Mouse (Mus musculus) forebrain, embryonic 15.5 days (tissue): ENCODE results near the gene Gpat3. TPM values are rescaled to one million over a fixed set of nuclear protein-coding genes. Genes with fewer than 3 reads are reported as not detected.

Source experiments
- ATAC-seq: fragments of 200-750 bp; cut with Nextera tagmentation; replicated peaks from 2 replicates; pipeline ENCODE4 v1.8.0; 2017; ENCODE audit warnings: mild to moderate bottlenecking, moderate TSS enrichment, moderate library complexity
- H3K27ac ChIP-seq: fragments of 300-500 bp; sonication (generic); replicated peaks from 2 replicates; pipeline ENCODE4 v1.5.1; 2015; ENCODE audit warnings: mild to moderate bottlenecking, inconsistent platforms
- H3K27me3 ChIP-seq: fragments of 300-500 bp; sonication (generic); 2 replicates; pipeline ENCODE4 v1.6.1; 2015; ENCODE audit warnings: inconsistent platforms
- H3K36me3 ChIP-seq: fragments of 300-500 bp; sonication (generic); 2 replicates; pipeline ENCODE4 v1.6.1; 2015; ENCODE audit warnings: mild to moderate bottlenecking, inconsistent platforms
- H3K4me1 ChIP-seq: fragments of 300-500 bp; sonication (generic); 2 replicates; pipeline ENCODE4 v1.6.1; 2015; ENCODE audit warnings: inconsistent platforms
- H3K4me2 ChIP-seq: fragments of 300-500 bp; sonication (generic); replicated peaks from 2 replicates; pipeline ENCODE4 v1.6.1; 2015; ENCODE audit warnings: mild to moderate bottlenecking, inconsistent platforms
- H3K4me3 ChIP-seq: fragments of 300-500 bp; sonication (generic); 2 replicates; pipeline ENCODE4 v1.5.1; 2015; ENCODE audit warnings: mild to moderate bottlenecking, inconsistent platforms
- H3K9ac ChIP-seq: fragments of 300-500 bp; sonication (generic); replicated peaks from 2 replicates; pipeline ENCODE4 v1.6.1; 2015; ENCODE audit warnings: mild to moderate bottlenecking, inconsistent platforms
- H3K9me3 ChIP-seq: fragments of 300-500 bp; sonication (generic); 2 replicates; pipeline ENCODE4 v1.6.1; 2016; ENCODE audit warnings: inconsistent platforms
- WGBS: fragments of 180-500 bp; shearing (Covaris S2); methylation state at CpG from one replicate; pipeline ENCODE4 v1.1.7; 2015; ENCODE audit warnings: mixed read lengths; 5-methylcytosine and 5-hydroxymethylcytosine counted together
- polyA plus RNA-seq: library from polyadenylated mRNA; unstranded; fragments of >200 nt; fragmentation: Nextera tagmentation; extraction: Ambion mirVana; gene quantifications from 2 replicates; pipeline ENCODE4 v1.2.1, GENCODE M21; 2015

The Gpat3 gene
- polyA plus RNA-seq, 1 experiment from 2014 or later = 0.73 TPM

GRCm38 (mm10) chr5:100901046-100901445 lies 55.5 kb downstream of the Gpat3 start:
- Histone ChIP-seq H3K27ac (no peak overlapping the region), H3K27me3 (no peaks in the 10 kb centered on the region), H3K9ac (no peak overlapping the region), H3K4me1 (no peaks in the 10 kb centered on the region), H3K4me3 (no peak overlapping the region), H3K4me2 (no peak overlapping the region), H3K9me3 (no peaks in the 10 kb centered on the region), H3K36me3 (no peaks in the 10 kb centered on the region)
- no peak for ATAC-seq
- 75% methylated on average over 5 of the region's 5 CpGs for WGBS

- ATAC-seq = no peak
- no peaks in the 10 kb centered on the region for H3K9me3 ChIP-seq
Measured at GRCm38 (mm10) chr5:100908478-100908877, 63.0 kb downstream of the Gpat3 start.

DNA sequence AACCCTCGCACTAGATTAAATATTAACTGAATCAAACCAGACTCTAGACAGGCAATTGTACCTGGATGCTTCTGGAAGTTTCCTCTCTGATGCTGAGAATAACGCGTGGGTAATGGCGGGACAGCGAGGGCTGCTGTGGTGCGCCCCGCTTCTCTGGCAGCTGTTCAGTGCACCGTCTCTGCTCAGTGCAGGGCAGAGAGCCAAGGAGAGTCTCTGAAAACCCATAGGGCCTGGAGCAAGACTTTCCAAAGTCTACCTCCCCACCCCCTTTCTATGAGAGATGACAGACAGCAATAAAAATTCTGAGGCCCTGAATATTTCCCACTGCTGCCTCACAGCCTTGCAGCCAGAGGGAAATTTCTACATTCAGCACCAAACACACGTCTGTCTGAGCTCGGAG lies 63.4 kb downstream of the Gpat3 start:
- Histone ChIP-seq H3K27ac (no peak overlapping the region), H3K4me1 (no peaks in the 10 kb centered on the region), H3K4me2 (no peak overlapping the region), H3K9ac (no peak overlapping the region), H3K9me3 (no peaks in the 10 kb centered on the region), H3K36me3 (no peaks in the 10 kb centered on the region), H3K27me3 (no peaks in the 10 kb centered on the region), H3K4me3 (no peak overlapping the region)
- whole genome bisulfite sequencing = 83% methylated on average over 10 of the region's 10 CpGs
- ATAC-seq = no peak

More at GRCm38 (mm10) chr5:100908478-100908877, 63.0 kb downstream of the Gpat3 start:
- 90% methylated on average over 7 of the region's 7 CpGs for WGBS
- no peak overlapping the region for H3K4me2 ChIP-seq
- no peaks in the 10 kb centered on the region for H3K36me3 ChIP-seq
- no peak overlapping the region for H3K9ac ChIP-seq
- H3K27ac ChIP-seq = no peak overlapping the region
- no peak overlapping the region for H3K4me3 ChIP-seq
- no peaks in the 10 kb centered on the region for H3K27me3 ChIP-seq
- H3K4me1 ChIP-seq = no peaks in the 10 kb centered on the region

DNA sequence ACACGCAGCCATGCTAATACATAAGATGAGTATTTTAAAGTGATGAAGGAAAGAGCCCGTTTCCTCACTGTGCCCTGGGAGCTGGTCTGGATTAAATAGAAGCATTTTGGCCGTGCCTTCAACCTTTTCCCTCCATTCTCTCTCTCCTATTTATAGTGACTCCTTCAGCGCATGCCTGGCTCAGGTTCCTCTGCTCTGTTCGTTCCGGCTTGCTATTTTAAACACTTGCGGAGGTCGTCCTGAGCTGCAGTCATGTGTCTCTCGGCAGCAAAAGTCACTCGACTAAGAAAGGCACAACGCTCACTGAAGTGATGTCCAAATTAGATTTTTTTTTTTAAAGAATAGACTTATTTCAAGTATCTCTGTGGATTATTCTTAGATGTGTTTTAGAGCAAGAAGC lies 64.2 kb downstream of the Gpat3 start:
- no peaks in the 10 kb centered on the region for H3K36me3 ChIP-seq
- WGBS = 89% methylated on average over 11 of the region's 11 CpGs

DNA sequence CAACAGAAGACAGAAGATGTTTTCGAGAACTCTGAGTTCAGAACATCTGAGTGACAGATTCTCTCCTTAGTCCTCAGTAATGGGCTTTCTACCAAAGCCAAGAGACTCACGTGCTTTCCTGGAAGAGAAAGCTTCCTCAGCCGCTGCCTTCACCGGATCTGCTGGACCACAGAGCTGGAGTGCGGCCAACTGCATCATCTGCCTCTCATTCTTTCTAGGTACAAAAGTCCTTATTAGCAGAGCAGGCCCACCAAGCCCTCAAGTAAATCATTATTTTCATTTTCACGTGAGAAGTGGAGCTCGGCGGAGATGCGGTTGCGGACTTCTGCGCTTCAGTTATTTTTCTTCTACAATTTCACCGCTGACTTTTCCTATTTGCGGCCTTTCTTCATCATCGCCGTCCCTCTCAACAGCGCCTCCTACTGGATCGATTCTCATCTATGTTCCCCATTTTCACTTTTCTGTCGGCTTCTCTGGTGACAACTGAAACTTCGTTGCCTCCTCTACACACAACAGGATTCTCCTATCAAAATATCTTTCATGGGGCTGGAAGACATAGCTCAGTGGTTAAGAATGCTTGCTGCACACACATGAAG lies 66.1 kb downstream of the Gpat3 start:
- Histone ChIP-seq H3K27me3 (no peaks in the 10 kb centered on the region), H3K4me3 (no peak overlapping the region), H3K9me3 (no peaks in the 10 kb centered on the region), H3K4me2 (no peak overlapping the region), H3K27ac (no peak overlapping the region), H3K4me1 (no peaks in the 10 kb centered on the region), H3K36me3 (no peaks in the 10 kb centered on the region), H3K9ac (no peak overlapping the region)
- 73% methylated on average over 19 of the region's 19 CpGs for WGBS
- ATAC-seq = no peak

More for the DNA sequence above, 64.2 kb downstream of the Gpat3 start:
- Histone ChIP-seq H3K9me3 (no peaks in the 10 kb centered on the region), H3K27ac (no peak overlapping the region), H3K9ac (no peak overlapping the region), H3K4me2 (no peak overlapping the region), H3K27me3 (no peaks in the 10 kb centered on the region), H3K4me3 (no peak overlapping the region), H3K4me1 (no peaks in the 10 kb centered on the region)
- ATAC-seq = no peak

GRCm38 (mm10) chr5:100912366-100912765 lies 66.9 kb downstream of the Gpat3 start:
- no peak overlapping the region for H3K4me2 ChIP-seq
- H3K27me3 ChIP-seq = 0 out of 2 replicates have a peak, but pooled peaks cover under 1% of the 10 kb centered on the region
- ATAC-seq = no peak
- H3K4me3 ChIP-seq = no peak overlapping the region
- H3K27ac ChIP-seq = no peak overlapping the region
- no peaks in the 10 kb centered on the region for H3K9me3 ChIP-seq
- 80% methylated on average over 7 of the region's 7 CpGs for WGBS
- H3K36me3 ChIP-seq = no peaks in the 10 kb centered on the region
- no peak overlapping the region for H3K9ac ChIP-seq
- H3K4me1 ChIP-seq = no peaks in the 10 kb centered on the region

DNA sequence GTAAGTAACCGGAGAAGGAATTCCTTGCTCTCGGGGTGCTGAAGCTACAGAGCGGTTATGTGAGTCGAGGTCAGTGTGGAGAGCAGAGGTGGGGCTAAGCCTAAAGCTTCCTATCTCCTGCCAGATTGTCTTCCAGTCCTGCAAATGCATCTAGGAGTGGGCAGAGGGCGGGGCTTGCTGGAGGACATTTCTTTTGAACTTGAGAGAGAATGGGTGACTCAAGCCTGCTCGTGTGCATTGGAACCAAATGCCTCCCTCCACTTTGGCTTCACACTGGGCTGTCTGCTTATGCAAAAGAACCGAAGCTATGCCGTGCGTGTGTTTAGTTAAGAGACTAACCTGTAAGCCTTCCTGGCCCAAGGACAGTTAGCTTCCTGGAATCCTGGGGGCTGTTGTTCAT lies 67.8 kb downstream of the Gpat3 start:
- 75% methylated on average over 9 of the region's 9 CpGs for WGBS
- no peak for ATAC-seq

GRCm38 (mm10) chr5:100914989-100915388 lies 69.5 kb downstream of the Gpat3 start:
- WGBS = 18% methylated on average over 7 of the region's 7 CpGs
- Histone ChIP-seq H3K27ac (no peak overlapping the region), H3K4me1 (no peaks in the 10 kb centered on the region), H3K4me2 (no peak overlapping the region), H3K9ac (no peak overlapping the region), H3K4me3 (no peak overlapping the region), H3K27me3 (0 out of 2 replicates have a peak, but pooled peaks cover 6% of the 10 kb centered on the region), H3K36me3 (no peaks in the 10 kb centered on the region), H3K9me3 (no peaks in the 10 kb centered on the region)
- 0 out of 2 replicates have a peak, but pooled peaks have one; percentile 35 for ATAC-seq

More for the DNA sequence above, 67.8 kb downstream of the Gpat3 start:
- Histone ChIP-seq H3K27ac (no peak overlapping the region), H3K9ac (no peak overlapping the region), H3K27me3 (0 out of 2 replicates have a peak, but pooled peaks cover 6% of the 10 kb centered on the region), H3K4me3 (no peak overlapping the region), H3K4me1 (no peaks in the 10 kb centered on the region), H3K9me3 (no peaks in the 10 kb centered on the region), H3K4me2 (no peak overlapping the region), H3K36me3 (no peaks in the 10 kb centered on the region)

- WGBS = 55% methylated on average over 5 of the region's 5 CpGs
- H3K4me3 ChIP-seq = no peak overlapping the region
- no peak for ATAC-seq
Measured at GRCm38 (mm10) chr5:100915411-100915810, 69.9 kb downstream of the Gpat3 start.

GRCm38 (mm10) chr5:100916416-100916815 lies 70.9 kb downstream of the Gpat3 start:
- no peak for ATAC-seq
- Histone ChIP-seq H3K9me3 (no peaks in the 10 kb centered on the region), H3K4me3 (no peak overlapping the region), H3K9ac (no peak overlapping the region), H3K36me3 (no peaks in the 10 kb centered on the region), H3K27me3 (0 out of 2 replicates have a peak, but pooled peaks cover 6% of the 10 kb centered on the region), H3K4me1 (no peaks in the 10 kb centered on the region), H3K27ac (no peak overlapping the region), H3K4me2 (no peak overlapping the region)
- WGBS = 74% methylated on average over 8 of the region's 8 CpGs

More at GRCm38 (mm10) chr5:100915411-100915810, 69.9 kb downstream of the Gpat3 start:
- H3K4me2 ChIP-seq = no peak overlapping the region
- no peak overlapping the region for H3K9ac ChIP-seq
- 0 out of 2 replicates have a peak, but pooled peaks cover 6% of the 10 kb centered on the region for H3K27me3 ChIP-seq
- no peaks in the 10 kb centered on the region for H3K36me3 ChIP-seq
- H3K9me3 ChIP-seq = no peaks in the 10 kb centered on the region
- no peaks in the 10 kb centered on the region for H3K4me1 ChIP-seq
- no peak overlapping the region for H3K27ac ChIP-seq

DNA sequence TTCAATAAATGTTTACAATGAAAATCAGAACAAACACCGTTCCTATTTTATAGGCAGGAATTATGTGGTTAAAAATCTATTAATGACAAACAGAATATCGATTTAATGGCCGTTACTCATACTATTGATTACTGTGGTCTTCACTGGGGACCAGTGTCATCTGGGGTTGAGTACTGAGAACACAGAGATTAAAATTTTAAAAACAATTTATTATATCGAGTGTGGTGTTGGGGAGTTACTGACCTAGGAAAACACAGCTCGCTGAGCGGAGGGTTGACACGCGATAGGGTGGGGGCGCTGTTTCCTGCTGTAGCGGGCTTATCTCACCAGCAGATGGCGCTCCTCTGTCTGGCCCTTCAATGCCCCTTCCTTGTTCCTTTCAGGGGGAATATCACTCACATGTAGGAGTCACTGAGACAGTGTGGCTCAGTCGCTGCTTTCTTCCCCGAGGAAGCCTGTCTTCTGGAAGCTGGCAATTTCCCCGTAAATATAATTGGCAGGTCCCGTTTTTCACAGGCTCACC lies 71.8 kb downstream of the Gpat3 start:
- Histone ChIP-seq H3K36me3 (no peaks in the 10 kb centered on the region), H3K4me1 (no peaks in the 10 kb centered on the region), H3K9me3 (no peaks in the 10 kb centered on the region), H3K27me3 (0 out of 2 replicates have a peak, but pooled peaks cover 6% of the 10 kb centered on the region), H3K27ac (no peak overlapping the region), H3K4me2 (no peak overlapping the region), H3K9ac (no peak overlapping the region), H3K4me3 (no peak overlapping the region)
- no peak for ATAC-seq
- WGBS = 22% methylated on average over 15 of the region's 15 CpGs

DNA sequence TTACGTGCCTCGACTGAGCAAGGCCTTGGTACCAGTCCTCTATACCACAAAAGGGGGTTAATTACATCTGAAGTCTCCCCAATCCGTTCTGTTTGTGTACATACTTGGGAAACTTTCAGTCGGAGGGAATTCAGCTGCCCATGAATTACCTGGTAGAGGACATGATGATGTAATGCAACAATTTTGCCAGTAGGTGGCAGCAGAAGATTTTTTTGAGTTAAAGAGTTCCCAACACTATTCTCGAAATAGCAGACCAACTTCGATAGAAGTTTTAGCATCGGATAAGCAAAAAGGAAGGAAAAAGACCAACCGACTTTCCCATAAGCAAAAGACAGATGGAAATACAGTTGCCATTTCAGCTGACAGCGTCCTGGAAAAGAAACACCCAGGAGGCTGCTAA lies 73.6 kb downstream of the Gpat3 start:
- WGBS = 17% methylated on average over 9 of the region's 9 CpGs
- H3K27ac ChIP-seq = no peak overlapping the region
- no peaks in the 10 kb centered on the region for H3K4me1 ChIP-seq
- no peaks in the 10 kb centered on the region for H3K9me3 ChIP-seq
- H3K27me3 ChIP-seq = 0 out of 2 replicates have a peak, but pooled peaks cover 6% of the 10 kb centered on the region
- ATAC-seq = no peak
- no peak overlapping the region for H3K9ac ChIP-seq
- no peak overlapping the region for H3K4me3 ChIP-seq
- no peaks in the 10 kb centered on the region for H3K36me3 ChIP-seq
- H3K4me2 ChIP-seq = no peak overlapping the region

- no peaks in the 10 kb centered on the region for H3K9me3 ChIP-seq
- H3K27ac ChIP-seq = no peak overlapping the region
- H3K27me3 ChIP-seq = no peaks in the 10 kb centered on the region
- H3K4me2 ChIP-seq = no peak overlapping the region
- no peaks in the 10 kb centered on the region for H3K36me3 ChIP-seq
- no peak overlapping the region for H3K4me3 ChIP-seq
- no peaks in the 10 kb centered on the region for H3K4me1 ChIP-seq
- no peak for ATAC-seq
- H3K9ac ChIP-seq = no peak overlapping the region
- WGBS = 87% methylated on average over 2 of the region's 2 CpGs
Measured at GRCm38 (mm10) chr5:100929698-100930097, 84.2 kb downstream of the Gpat3 start.
